Mouse (Mus musculus) kidney, postnatal 4 days (tissue): ENCODE results near the gene Arl3.

ENCODE experiments used
- DNase-seq, 2 experiments: peaks; one replicate each; pipeline ENCODE4 v3.0.0; 2021; ENCODE audit warnings: mixed read lengths in 2 of 2

Gene Arl3

GRCm38 (mm10) chr19:46532031-46532688 lies 40.8 kb downstream of the Arl3 start:
- peak; percentile 77 to 85 for DNase-seq

- DNase-seq, result peak; percentile 58 to 76
These were observed 41.6 kb downstream of the Arl3 start for GRCm38 (mm10) chr19:46531071-46532030.

GRCm38 (mm10) chr19:46530449-46530990 lies 42.5 kb downstream of the Arl3 start:
- peak; percentile 43 to 59 for DNase-seq

- peak in 1 of 2 experiments; percentile 16 for DNase-seq
These were observed 43.2 kb downstream of the Arl3 start for GRCm38 (mm10) chr19:46529601-46530448.

- DNase-seq, result peak; percentile 85 to 93
These were observed 44.3 kb downstream of the Arl3 start for GRCm38 (mm10) chr19:46528529-46529213.

GRCm38 (mm10) chr19:46527632-46528528 lies 45.1 kb downstream of the Arl3 start:
- DNase-seq, result peak in 1 of 2 experiments; percentile 11

GRCm38 (mm10) chr19:46525691-46526631 lies 47.0 kb downstream of the Arl3 start:
- peak in 1 of 2 experiments; percentile 29 for DNase-seq

- DNase-seq, result peak; percentile 75 to 86
These were observed 48.2 kb downstream of the Arl3 start for GRCm38 (mm10) chr19:46524601-46525321.

- DNase-seq, result no peak
These were observed 48.9 kb downstream of the Arl3 start for GRCm38 (mm10) chr19:46524152-46524544.

- DNase-seq, result peak; percentile 81 to 91
These were observed 49.4 kb downstream of the Arl3 start for GRCm38 (mm10) chr19:46523480-46524151.

GRCm38 (mm10) chr19:46523131-46523479 lies 49.9 kb downstream of the Arl3 start:
- DNase-seq, result peak in 1 of 2 experiments; percentile 7

GRCm38 (mm10) chr19:46522433-46523044 lies 50.5 kb downstream of the Arl3 start:
- peak in 1 of 2 experiments; percentile 24 for DNase-seq

- DNase-seq, result no peak
These were observed 51.3 kb downstream of the Arl3 start for GRCm38 (mm10) chr19:46521698-46522097.

GRCm38 (mm10) chr19:46518828-46519621 lies 54.0 kb downstream of the Arl3 start:
- no peak for DNase-seq

- peak; percentile 77 to 87 for DNase-seq
These were observed 54.6 kb downstream of the Arl3 start for GRCm38 (mm10) chr19:46518352-46518787.

GRCm38 (mm10) chr19:46517529-46518351 lies 55.3 kb downstream of the Arl3 start:
- peak in 1 of 2 experiments; percentile 51 for DNase-seq
